Mouse (Mus musculus) yolk sac, embryonic 10.5 days (tissue): ENCODE data around the gene Acot8.

Experiments
- DNase-seq: peaks from one replicate; pipeline ENCODE4 v3.0.0-alpha.2; 2017; ENCODE audit warnings: low spot score

The Acot8 gene

DNA sequence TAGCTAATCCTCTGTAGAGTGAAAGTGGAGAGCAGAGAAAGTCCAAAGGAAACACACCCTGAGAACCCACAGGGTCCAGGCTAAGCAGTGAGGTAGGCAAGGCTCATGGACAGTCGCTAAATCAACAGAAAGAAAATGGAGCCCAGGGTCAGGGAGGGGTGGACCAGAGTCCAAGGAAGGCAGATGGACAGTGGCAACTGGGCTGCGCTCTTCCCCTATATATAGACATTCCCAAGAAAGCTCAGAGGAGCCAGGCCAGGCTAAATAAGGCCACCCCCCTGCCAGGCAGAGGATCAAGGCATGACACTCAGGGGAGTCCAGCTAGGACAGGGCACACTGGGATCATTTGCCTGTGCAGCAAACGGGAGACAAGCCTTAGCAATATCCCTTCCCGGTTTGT, 22.8 kb downstream of the Acot8 start:
- DNase-seq: peak; percentile 64

DNA sequence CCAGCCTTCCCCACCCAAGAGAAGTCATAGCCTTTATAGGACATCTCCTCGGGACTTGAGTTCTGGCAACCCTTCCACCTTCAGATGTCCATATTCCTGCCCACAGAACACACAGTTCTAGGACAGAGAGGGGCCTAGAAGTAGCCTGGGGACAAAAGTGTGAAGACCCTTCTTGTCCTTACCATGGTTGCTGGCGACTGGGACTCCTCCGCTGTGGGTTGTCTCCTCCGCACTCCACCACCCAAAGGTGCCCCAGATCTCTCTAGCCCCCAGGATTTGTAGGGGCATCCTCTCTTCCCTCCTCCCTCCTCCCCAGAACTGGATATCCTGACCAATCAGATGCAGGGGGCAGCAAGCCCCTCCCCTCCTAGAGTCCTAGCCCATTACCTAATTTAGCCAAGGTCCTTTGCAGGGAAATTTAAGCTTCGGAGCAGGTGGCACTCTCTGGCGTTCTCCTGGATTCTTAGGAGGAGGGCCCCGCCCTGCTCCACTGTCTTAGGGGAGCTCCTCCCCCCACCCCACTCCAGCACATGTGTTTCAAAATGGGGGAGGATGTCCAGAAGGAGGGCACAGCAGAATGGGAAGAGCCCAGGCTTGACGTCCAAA, 25.1 kb downstream of the Acot8 start, which contains the start of gene Tnnc2:
Gene Tnnc2, minus strand, starts transcription at position 487 of the 606 bp plus-strand sequence.
- DNase-seq: no peak

DNA sequence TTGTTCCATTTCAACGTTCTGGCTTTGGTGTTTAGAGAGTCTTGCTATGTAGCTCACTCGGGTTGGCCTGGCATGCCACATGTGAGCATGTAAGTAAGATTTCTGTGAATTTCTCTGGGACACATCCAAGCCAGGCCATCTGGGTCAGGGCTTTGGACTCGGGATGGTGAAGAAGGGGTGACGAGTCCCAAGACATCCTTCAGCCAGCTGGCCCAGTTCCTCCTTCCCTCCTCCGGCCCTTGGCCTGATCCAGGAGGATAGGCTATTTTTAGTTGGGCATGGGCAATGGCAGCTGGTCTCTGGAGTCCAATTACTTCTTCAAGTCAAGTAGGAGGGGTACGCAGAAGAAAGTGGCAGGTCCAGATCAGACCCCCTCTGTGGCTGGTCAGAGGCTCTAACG, 25.9 kb downstream of the Acot8 start:
- DNase-seq: no peak

DNA sequence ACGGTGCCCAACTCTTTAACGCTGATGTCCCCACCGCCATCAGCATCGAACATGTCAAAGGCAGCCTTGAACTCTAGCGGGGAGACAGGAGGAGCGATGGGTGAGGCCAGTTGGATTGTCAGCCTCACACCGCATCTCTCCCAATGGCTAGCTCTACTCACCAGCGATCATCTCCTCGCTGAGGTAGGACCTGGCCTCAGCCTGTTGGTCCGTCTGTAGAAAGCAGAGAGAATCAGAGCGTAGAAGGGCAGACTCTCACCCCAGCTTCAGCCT, 26.7 kb downstream of the Acot8 start:
- no peak for DNase-seq

DNA sequence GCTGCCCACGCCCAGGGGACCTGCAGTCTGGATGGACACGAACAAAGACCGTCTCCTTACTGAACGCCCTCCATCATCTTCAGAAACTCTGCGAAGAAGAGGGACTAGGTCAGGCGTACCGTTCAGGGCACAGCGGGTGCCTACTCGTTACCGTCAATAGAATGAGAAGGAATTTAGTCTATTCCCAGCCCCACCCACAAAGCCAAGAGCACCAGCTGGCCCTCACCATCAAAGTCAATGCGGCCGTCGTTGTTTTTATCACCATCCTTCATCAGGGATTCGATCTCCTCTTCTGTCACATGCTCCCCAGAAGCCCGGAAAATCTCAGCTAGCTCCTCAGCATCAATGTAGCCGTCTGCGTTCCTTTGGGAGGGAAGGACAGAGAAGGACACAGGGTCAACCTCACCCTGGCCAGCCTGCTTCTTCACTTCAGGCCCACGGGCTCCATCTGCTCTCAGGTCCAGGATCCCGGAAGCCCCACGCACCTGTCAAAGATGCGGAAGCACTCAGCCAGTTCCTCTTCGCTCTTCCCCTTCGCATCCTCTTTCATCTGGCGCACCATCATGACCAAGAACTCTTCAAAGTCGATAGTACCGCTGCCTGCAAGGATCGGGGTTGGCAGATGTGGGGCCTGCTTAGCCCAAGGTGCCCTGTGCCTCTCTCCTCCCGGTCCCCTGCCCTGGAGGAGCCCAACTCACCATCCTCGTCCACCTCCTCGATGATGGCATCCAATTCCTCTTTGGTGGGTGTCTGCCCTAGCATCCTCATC, 27.3 kb downstream of the Acot8 start:
- no peak for DNase-seq

DNA sequence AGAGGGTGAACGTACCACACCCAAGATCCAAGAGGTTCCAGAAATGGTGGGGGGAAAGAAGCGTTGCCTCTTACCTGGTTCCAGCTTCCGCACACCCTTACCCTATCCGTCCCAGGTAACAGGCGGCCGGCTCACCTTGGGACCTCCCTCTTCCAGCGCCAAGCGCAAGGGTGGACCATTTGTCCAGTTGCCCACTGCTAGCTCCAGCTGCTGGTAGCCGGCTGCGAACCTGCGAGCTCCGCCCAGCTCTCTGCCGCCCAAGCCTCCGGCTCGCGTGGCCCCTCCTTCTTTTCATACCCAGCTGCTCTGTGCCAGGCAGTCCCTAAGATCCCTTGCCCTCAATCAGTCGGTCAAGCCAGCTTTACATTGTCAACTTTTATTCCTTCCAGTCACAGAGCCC, 27.9 kb downstream of the Acot8 start:
- DNase-seq: no peak

DNA sequence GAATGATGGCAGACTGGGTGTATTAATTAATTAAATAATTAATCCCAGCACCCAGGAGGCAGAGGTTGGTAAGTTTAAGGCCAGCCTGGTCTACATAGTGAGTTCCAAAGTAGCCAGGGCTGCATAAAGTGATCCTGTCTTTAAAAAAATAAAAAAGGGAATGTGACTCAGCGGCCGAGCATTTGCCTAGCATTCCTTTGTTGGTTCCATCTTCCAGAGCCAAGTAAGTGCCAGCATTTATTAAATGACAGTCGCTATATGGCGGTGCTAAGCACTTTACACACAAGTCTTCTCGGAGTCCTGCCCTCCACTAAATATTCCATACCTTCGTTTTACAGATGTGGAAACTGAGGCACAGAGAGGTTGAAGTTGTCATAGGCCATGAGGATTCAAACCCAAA, 28.6 kb downstream of the Acot8 start:
- no peak for DNase-seq

DNA sequence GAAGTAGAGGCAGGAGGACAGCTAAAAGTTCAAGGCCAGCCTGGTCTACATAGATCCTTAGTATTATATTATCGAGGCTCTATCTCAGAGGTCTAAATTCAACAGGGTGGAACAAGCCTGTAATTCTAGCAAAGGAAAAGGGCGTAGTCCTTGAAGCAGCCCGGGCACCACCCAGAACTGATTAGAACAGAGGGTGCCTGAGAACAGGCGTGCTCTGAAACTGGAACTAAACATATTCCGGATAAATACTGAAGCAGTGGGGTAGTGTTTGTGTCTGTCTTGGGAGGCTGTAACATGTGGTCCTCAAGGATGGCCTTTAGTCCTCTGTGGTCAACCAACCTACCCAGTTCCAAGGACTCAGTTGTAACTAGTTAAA, 30.7 kb downstream of the Acot8 start:
- DNase-seq: no peak

DNA sequence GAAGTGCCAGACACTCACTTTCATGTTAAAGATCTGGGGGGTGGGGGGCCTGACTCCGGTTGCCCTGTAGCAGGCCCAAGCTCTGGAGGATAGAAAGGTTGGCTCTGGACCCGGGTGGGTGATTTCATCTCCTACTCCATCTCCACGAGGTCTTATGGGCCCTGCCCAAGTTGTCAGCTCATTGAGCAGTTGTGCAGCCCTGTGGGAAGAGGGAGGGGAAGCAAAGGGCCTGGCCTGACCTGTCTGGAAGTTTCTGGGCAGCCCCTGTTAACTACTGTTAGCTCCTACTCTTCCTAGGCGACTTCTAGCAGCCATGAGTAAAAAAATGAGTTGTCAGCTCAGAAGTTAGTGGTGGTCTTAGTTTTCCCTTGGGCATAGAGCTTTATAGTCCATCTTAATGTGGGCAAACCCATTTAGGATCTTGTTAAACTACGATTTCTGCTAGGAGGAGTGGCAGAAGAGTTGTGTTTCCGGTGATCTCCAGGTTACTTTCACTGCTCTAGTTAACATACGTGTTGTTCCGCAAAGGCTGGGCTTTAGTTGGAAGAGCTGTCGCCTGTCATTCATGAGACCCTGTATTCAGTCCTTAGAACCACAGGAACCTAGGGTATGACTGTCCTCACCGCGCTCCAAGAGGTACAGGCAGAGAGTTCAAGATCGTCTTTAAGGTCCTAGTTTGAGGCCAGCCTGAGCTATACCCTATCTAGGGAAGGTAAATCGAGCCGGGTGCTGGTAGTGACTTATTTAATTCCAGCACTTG, 31.3 kb downstream of the Acot8 start:
- no peak for DNase-seq

DNA sequence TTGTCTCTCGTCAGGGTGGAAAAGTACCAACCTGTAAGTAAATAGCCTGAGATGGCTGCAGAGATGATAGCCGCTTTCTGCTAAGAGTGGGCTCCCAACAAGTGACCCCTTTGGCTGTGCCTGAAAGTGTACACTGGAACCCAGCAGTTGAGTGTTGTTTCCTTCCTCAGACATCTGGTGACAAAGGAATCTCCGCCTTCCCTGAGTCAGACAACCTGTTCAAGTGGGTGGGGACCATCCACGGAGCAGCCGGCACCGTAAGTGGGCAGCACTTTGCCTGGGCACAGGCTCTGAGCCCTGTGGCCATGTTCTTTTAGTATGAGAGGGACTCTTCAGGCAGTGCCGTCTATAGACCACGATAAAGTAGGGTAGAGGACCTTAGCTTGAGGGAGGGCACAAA, 33.6 kb downstream of the Acot8 start:
- DNase-seq: no peak

DNA sequence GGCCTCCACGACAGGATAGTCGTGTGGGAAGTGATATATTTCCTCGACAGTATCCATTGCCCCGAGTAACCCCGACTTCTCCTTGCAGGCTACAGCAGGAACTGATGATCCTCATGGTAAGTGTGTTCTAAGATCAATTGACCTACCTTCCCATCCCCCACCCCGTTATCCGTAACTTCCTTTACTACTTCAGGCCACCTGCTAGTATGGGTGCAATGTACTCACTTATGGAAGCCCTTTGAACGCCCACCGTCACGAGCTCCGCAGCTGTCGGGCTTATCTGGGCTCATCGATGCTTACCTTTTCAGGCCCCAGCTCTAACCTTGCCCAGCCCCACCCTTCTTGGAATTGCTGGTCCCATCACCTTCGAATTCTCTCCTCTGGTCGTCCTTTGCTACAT, 34.4 kb downstream of the Acot8 start:
- DNase-seq: peak; percentile 52

DNA sequence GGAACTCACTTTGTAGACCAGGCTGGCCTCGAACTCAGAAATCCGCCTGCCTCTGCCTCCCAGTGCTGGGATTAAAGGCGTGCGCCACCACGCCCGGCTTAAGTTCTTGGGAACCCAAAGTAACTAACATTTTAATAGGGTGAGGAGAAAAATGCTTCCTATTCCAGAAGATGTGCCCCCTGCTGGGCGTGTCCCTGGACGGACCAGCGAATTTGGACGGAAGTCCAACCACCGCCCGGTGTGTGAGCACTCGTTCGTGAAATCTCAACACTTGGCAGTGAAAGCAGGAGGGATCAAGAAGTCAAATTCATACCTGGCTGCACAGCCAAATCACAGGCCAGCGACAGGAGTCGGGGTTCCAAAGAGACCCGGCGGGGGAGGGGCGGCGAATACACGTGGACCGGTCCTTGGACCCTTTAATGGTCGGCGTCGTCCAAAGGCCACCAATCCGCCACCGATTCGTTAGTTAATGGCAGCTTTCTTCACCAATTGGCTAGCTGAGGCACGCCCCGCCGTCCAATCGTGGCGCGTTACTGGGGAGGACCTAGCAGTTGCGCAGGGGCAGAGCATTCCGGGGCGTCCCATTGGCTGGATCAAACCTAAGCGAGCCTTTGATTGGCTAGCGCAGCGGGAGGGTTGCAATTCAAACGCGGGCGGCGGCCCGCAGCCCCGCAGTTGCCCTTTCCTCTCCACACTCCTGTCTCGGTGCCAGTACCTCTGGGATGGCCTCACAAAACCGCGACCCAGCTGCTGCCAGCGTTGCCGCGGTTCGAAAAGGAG, 35.2 kb downstream of the Acot8 start, which contains the start of gene Ube2c:
Gene Ube2c, plus strand, starts transcription at position 641 of the 780 bp plus-strand sequence.
- DNase-seq: peak; percentile 99

DNA sequence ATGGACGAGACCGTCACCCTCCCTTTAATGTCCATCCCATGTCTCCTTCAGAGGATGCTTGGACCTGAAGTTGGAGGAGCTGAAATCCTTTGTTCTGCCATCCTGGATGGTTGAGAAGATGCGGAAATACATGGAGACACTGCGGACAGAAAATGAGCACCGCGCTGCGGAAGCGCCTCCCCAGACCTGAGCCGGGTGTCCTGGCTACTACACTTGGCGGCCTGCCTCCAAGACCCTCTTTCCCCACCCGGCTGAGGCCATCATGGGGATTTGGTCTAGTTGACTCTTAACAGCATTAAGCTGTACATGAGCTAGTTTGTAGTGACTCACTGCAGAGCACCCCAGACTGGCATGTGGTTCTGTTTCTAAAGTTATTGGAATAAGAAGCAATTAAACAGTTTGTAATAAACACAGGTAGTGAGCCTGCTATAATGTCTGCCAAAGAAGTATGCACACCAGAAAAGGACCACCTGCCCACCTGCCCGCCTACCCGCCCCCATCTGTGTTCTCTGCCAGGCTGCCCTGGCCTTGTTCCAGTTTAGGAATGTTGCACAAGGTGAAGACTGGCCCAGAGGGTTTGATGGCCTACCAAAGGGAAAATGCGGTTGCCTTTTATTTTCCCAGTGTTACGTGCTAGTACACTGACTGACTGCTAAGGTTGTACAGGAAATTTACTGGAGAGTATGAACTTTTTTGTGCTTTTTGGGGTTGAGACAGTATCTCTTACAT, 36.7 kb downstream of the Acot8 start:
- DNase-seq: no peak

DNA sequence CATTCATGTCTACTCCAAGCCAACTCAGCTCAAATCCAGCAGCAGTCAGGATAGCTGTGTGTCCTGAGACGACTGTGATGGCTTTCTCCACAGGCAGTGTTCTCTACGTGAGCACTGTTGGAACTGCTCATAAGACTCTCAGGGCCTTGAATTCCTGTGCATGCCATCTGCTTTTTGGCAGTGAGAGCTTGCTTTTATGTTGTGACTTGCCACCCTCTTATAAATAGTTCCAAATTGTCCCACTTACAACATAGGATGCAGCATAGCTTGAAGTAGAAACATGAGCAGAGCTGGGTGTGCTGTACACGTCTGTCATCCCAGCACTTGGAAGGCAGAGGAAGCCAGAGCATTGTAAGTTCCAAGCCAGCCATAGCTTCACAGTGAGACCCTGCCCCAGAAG, 38.8 kb downstream of the Acot8 start:
- DNase-seq: no peak

DNA sequence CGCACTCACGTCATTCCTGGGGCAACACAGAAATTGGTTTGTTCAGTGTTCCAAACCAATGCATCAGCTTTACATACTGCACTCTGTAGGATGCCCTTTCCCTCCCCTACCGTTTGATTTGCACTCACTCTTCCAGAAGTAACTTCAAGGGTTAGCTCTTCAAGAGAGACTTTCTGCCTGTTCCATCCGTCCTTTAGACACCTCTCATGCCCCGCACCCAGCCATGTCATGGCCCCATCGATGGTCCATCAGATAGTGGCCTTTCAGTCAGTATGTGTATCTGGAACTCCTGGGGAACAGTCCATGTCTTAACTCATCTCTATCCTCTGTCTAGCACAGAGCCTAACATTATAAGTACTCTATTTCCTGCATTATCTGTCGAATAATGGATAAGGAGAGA, 42.1 kb downstream of the Acot8 start:
- no peak for DNase-seq

DNA sequence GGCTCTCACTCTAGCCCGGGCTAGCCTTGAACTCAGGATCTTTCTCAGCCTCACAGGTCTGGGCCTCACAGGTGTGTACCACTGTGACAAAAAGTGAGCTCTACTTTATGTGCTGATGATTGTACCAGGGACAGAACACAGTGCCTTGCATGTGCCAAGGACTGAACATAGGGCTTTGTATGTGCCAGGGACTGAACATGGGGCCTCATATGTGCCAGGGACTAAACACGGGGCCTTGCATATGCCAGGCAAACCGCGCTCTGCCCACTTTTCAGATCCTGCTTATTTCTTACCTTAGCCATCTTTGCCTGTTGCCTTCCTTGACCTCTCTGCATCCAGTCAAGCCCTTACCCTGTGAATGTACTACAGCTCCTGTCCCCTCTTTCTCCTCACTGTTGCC, 42.7 kb downstream of the Acot8 start:
- no peak for DNase-seq

DNA sequence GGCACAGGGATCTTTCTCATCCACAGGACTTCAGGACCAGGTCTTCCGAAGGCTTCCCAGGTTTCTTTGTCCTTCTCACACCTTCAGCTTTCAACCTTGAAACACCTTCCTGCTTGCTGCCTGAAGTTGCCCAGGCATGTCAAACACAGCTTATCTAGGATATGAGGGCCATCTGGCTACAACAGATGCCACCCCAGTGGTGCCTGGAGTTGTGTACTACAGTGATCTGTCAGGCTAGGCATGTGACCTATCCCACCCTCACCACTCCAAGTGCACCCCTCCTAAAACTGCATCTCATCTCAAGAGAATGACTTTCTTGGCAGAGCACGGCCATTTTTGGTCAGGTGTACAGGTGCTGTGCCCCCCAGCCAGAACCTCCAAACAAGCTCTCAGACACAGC, 43.2 kb downstream of the Acot8 start:
- DNase-seq: no peak

DNA sequence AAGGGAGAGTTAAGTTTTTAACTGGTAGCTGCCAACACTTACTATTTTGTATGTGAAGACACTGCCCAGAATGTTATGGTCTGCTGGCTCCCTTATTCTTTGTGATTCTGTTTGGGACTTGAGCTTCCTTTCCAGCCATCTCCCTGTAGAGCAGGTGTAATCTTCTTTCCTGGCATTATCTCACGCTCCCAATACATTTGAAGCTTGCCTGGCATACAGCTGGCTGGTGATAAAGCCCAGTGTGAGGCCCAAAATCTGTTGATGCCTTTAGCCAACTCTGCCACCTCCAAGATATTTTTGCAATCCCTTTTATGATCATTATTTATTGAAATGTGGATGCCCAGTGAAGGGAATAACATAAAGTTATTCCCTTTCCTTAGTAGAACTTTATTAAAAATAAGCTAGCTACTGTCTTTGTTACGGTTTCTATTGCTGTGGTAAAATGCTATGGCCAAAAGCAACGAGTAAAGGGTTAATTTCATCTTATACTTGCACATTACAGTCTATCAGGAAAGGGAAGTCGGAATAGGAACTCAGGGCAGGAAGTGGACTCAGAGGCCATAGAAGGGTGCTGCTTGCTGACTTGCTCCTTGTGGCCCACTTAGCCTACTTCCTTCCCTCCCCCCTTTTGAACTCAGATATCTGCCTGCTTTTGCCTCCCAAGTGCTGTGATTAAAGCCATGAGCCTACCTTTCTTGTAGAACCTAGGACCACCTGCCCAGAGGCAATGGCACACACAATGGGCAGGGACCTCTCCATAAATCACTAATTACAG, 44.4 kb downstream of the Acot8 start:
- no peak for DNase-seq

DNA sequence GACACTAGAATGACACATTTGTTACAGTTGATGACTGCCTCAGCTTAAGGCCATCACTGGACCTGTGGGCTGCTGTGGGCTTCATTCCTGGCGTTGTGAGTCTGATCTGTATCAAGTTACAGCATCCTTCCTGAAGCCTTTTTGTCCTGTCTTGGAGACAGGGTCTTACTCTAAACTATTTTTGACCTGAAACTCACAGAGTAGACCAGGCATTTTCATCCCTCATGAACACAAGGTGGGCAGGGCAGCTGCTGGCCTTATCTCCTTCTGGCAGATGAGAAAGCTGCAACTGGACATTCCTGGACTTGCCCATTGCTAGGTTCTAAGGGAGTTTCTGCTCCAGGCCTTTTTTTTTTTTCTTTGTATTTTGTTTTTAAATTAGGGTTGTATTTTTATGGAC, 46.0 kb downstream of the Acot8 start:
- no peak for DNase-seq

DNA sequence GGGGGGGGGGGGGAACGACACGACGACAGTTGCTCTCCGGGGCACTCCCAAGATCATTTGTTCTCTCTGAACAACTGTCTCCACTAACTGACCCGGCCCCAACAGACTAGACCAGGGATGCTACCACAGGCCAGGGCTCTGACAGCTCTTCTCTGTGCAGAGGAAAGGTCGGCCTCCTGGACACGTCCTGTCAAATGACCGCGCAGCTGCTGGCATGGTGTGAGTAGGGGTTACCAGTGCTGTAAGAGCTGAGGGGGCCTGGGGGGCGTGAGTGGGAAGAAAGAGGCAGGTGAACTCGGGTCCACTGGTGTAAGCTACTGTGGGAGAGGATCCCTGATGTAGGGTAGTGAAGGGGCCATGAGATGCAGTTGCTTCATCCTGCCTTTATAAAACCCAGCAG, 46.8 kb downstream of the Acot8 start:
- DNase-seq: no peak

DNA sequence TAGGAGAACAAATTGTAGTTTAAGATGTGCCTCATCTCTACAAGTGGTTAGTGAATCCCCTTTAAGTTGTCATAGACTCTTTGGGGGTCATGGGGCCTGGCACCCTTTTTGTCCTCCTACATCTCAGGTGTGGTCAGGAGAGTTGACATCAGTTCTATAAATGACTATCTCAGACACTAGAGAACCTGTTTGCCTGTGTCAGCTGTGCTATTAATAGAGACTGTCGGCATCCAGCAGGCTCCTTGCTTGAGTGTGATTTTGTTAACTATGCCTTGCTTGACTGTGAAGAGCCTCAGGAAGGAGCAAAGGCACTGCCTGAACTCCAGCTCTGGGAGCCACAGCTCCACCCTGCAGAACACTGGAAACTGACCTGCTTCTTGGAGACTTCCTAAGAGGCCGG, 49.9 kb downstream of the Acot8 start:
- no peak for DNase-seq
